Mouse (Mus musculus) forebrain, postnatal 0 days (tissue): ENCODE measurements around the gene Pitx1. TPM values are rescaled to one million over a fixed set of nuclear protein-coding genes. Genes with fewer than 3 reads are reported as not detected.

Source experiments
- ATAC-seq: fragments of 200-750 bp; cut with Nextera tagmentation; 2 replicates; pipeline ENCODE4 v1.8.0; 2017; ENCODE audit warnings: mild to moderate bottlenecking, moderate library complexity
- DNase-seq: peaks from one replicate; pipeline ENCODE4 v3.0.0-alpha.2; 2015
- H3K27ac ChIP-seq: fragments of 300-500 bp; sonication (generic); 2 replicates; pipeline ENCODE4 v1.5.1; 2014; ENCODE audit warnings: low read depth, mild to moderate bottlenecking, antibody characterized with exemption, low read length, moderate library complexity, mixed read lengths
- H3K27me3 ChIP-seq: fragments of 300-500 bp; sonication (generic); 2 replicates; pipeline ENCODE4 v1.6.1; 2014; ENCODE audit warnings: mild to moderate bottlenecking, low read length, mixed read lengths; ENCODE audit not compliant: insufficient read depth
- H3K36me3 ChIP-seq: fragments of 300-500 bp; sonication (generic); 2 replicates; pipeline ENCODE4 v1.6.1; 2014; ENCODE audit warnings: mild to moderate bottlenecking, moderate library complexity; ENCODE audit not compliant: insufficient read depth
- H3K4me1 ChIP-seq: fragments of 300-500 bp; sonication (generic); 2 replicates; pipeline ENCODE4 v1.6.1; 2014; ENCODE audit warnings: antibody characterized with exemption; ENCODE audit not compliant: insufficient read depth
- H3K4me2 ChIP-seq: fragments of 300-500 bp; sonication (generic); 2 replicates; pipeline ENCODE4 v1.6.1; 2014; ENCODE audit warnings: low read depth, mild to moderate bottlenecking, moderate library complexity
- H3K4me3 ChIP-seq: fragments of 300-500 bp; sonication (generic); 2 replicates; pipeline ENCODE4 v1.5.1; 2014; ENCODE audit warnings: low read depth, low read length, mixed read lengths
- H3K9ac ChIP-seq: fragments of 300-500 bp; sonication (generic); 2 replicates; pipeline ENCODE4 v1.6.1; 2014; ENCODE audit warnings: mild to moderate bottlenecking
- H3K9me3 ChIP-seq: fragments of 300-500 bp; sonication (generic); 2 replicates; pipeline ENCODE4 v1.6.1; 2016; ENCODE audit warnings: low read length
- CTCF ChIP-seq: sonication (generic); IDR thresholded peaks from 2 replicates; pipeline ENCODE4 v1.5.1; 2016; ENCODE audit warnings: antibody characterized with exemption, control low read depth, low read depth
- WGBS: fragments of 180-500 bp; shearing (Covaris S2); extraction: QIAGEN DNeasy Blood & Tissue Kit; methylation state at CpG from one replicate; pipeline ENCODE4 v1.1.7; 2014; 5-methylcytosine and 5-hydroxymethylcytosine counted together
- polyA plus RNA-seq: library from polyadenylated mRNA; unstranded; fragments of >200 nt; fragmentation: Nextera tagmentation; extraction: Ambion mirVana; gene quantifications from 2 replicates; pipeline ENCODE4 v1.2.1, GENCODE M21; 2015
- total RNA-seq: library from RNA; depleted of rRNA; stranded (reverse); fragments of >200 nt; gene quantifications from 2 replicates; pipeline ENCODE4 v1.2.3, GENCODE M21; 2014

Gene Pitx1
- total and polyA plus RNA-seq, 2 experiments from 2014 or later: not detected

- Histone ChIP-seq H3K27ac (no peak overlapping the region), H3K9ac (no peak overlapping the region), H3K4me2 (no peak overlapping the region), H3K4me1 (no peaks in the 10 kb centered on the region), H3K9me3 (no peaks in the 10 kb centered on the region), H3K4me3 (no peak overlapping the region), H3K27me3 (no peaks in the 10 kb centered on the region), H3K36me3 (no peaks in the 10 kb centered on the region)
- 93% methylated on average over 5 of the region's 5 CpGs for WGBS
- ATAC-seq: no peak
- DNase-seq: no peak
- TF ChIP-seq CTCF: no peak
These were observed 22.5 kb upstream of the Pitx1 start for GRCm38 (mm10) chr13:55858463-55858862.

- no peak for TF ChIP-seq CTCF
- H3K4me2 ChIP-seq: no peak overlapping the region
- no peaks in the 10 kb centered on the region for H3K9me3 ChIP-seq
- ATAC-seq (no peak), DNase-seq (no peak)
- 71% methylated on average over 7 of the region's 7 CpGs for WGBS
- H3K36me3 ChIP-seq: no peaks in the 10 kb centered on the region
- H3K27ac ChIP-seq: no peak overlapping the region
- no peaks in the 10 kb centered on the region for H3K4me1 ChIP-seq
- H3K27me3 ChIP-seq: no peaks in the 10 kb centered on the region
- H3K9ac ChIP-seq: no peak overlapping the region
- no peak overlapping the region for H3K4me3 ChIP-seq
These were observed 19.8 kb upstream of the Pitx1 start for GRCm38 (mm10) chr13:55855793-55856192.

DNA sequence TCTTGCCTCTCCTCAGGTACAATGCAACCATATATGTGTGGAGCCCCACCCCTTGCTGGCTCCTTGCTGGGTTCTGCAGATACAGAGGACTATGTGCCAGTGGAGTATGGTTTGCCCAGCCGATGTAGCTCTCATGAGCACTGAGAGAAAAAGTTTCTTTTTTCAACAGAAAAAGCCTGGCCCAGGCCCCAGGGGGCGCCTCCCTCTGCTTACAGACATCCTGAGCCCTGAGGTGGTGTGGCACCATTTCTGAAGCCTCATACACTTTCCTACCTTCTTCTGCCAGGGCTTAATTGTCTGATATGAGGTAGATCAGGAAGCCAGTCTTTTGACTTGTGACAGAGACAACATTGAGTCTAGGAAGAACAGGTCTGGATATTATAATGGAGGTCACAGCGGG is 16.2 kb upstream of the Pitx1 start:
- no peaks in the 10 kb centered on the region for H3K27me3 ChIP-seq
- H3K4me1 ChIP-seq: no peaks in the 10 kb centered on the region
- no peak for DNase-seq
- no peak overlapping the region for H3K4me3 ChIP-seq
- H3K9me3 ChIP-seq: no peaks in the 10 kb centered on the region
- no peak overlapping the region for H3K27ac ChIP-seq
- ATAC-seq: no peak
- TF ChIP-seq CTCF: no peak
- no peak overlapping the region for H3K4me2 ChIP-seq
- 71% methylated on average over 3 of the region's 3 CpGs for WGBS
- no peaks in the 10 kb centered on the region for H3K36me3 ChIP-seq
- H3K9ac ChIP-seq: no peak overlapping the region

DNA sequence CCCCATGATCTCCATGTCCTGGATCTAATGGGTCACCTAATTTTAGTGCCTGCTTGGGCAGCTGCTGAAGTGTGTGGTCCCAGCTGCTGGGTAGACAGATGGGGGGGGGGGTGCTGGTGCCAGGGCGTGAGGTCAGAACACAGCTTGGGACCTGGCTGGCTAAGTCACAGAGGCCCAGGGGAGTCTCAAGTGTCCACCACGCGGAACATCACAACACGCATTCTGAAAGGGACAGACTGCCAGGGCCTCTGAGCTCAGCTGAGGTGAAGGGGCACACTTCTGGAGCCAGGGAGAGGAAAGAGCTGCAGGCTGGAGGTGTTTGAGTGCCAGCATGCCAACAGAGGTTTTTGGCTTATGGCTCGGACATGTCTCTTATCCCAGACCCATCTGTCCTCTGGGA is 14.7 kb upstream of the Pitx1 start:
- Histone ChIP-seq H3K9me3 (no peaks in the 10 kb centered on the region), H3K4me3 (no peak overlapping the region), H3K4me1 (no peaks in the 10 kb centered on the region), H3K4me2 (no peak overlapping the region), H3K27me3 (no peaks in the 10 kb centered on the region), H3K36me3 (no peaks in the 10 kb centered on the region), H3K27ac (no peak overlapping the region), H3K9ac (no peak overlapping the region)
- TF ChIP-seq CTCF: no peak
- ATAC-seq (no peak), DNase-seq (no peak)
- WGBS: 78% methylated on average over 5 of the region's 5 CpGs

DNA sequence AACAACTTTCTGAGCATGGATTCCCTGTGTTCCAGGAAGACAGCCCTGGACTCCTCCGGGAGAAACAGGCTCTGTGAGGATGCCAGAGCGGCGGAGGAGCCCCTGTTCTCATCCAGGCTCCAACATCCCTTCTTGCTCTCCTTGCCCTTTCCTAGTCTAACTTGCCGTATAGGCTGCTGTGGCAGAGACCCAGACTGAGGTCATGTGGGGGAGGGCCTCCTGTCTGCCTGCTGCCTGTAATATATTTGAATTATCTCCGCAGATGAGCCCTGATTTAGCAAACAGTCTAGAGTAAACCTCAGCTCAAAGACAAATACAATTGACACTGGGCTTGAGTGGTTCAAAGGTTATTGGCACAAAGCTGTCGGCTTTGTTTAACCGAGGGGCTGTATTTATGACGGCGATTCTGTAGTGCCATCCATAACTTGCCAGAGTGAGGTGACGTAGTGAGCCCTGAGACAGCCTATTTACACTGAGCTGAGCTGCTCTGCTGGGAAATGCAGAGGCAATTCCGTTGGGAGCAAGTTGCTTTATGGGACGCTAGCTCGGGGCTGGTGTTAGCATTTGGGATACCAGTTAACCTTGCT is 12.7 kb upstream of the Pitx1 start:
- no peak overlapping the region for H3K9ac ChIP-seq
- no peak overlapping the region for H3K27ac ChIP-seq
- H3K9me3 ChIP-seq: no peaks in the 10 kb centered on the region
- DNase-seq: no peak
- TF ChIP-seq CTCF: no peak
- H3K36me3 ChIP-seq: no peaks in the 10 kb centered on the region
- no peaks in the 10 kb centered on the region for H3K4me1 ChIP-seq
- 68% methylated on average over 13 of the region's 13 CpGs for WGBS
- no peak overlapping the region for H3K4me3 ChIP-seq
- no peak overlapping the region for H3K4me2 ChIP-seq
- H3K27me3 ChIP-seq: no peaks in the 10 kb centered on the region
- no peak for ATAC-seq

DNA sequence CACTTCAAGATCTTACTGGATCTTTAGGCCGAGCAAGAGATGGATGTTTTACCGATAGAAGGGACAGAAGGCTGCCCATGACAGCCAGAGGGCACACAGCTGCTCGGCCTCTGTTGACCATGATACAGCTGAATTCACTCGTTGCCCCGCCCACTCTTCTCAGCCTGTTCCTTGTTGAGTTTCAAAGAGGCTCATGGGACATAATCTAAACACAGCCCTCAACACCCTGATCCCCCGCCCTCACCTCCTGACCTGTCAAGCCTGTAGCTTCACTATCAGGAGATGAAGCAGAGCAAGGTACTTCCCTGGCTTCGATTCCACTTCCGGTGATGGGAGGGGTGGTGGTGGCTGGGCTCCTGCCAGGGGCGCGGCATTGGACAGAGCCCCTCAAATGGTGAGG is 11.8 kb upstream of the Pitx1 start:
- TF ChIP-seq CTCF: no peak
- Histone ChIP-seq H3K9me3 (no peaks in the 10 kb centered on the region), H3K4me3 (no peak overlapping the region), H3K27ac (no peak overlapping the region), H3K27me3 (no peaks in the 10 kb centered on the region; the same call in 1 of the 2 replicates), H3K9ac (no peak overlapping the region), H3K36me3 (no peaks in the 10 kb centered on the region), H3K4me1 (no peaks in the 10 kb centered on the region), H3K4me2 (no peak overlapping the region)
- ATAC-seq (no peak), DNase-seq (no peak)
- 79% methylated on average over 10 of the region's 10 CpGs for WGBS

GRCm38 (mm10) chr13:55843700-55844099 is 7.7 kb upstream of the Pitx1 start:
- no peak overlapping the region for H3K4me2 ChIP-seq
- H3K9me3 ChIP-seq: no peaks in the 10 kb centered on the region
- WGBS: 97% methylated on average over 1 of the region's 1 CpGs
- peak; percentile 52 for TF ChIP-seq CTCF
- H3K27me3 ChIP-seq: peaks cover 32% of the 10 kb centered on the region
- H3K4me3 ChIP-seq: no peak overlapping the region
- DNase-seq (no peak), ATAC-seq (no peak)
- H3K4me1 ChIP-seq: no peaks in the 10 kb centered on the region
- H3K9ac ChIP-seq: no peak overlapping the region
- no peak overlapping the region for H3K27ac ChIP-seq
- H3K36me3 ChIP-seq: no peaks in the 10 kb centered on the region
